Mouse (Mus musculus): ENCODE results near the gene Map7d2.

Map7d2 gene

DNA sequence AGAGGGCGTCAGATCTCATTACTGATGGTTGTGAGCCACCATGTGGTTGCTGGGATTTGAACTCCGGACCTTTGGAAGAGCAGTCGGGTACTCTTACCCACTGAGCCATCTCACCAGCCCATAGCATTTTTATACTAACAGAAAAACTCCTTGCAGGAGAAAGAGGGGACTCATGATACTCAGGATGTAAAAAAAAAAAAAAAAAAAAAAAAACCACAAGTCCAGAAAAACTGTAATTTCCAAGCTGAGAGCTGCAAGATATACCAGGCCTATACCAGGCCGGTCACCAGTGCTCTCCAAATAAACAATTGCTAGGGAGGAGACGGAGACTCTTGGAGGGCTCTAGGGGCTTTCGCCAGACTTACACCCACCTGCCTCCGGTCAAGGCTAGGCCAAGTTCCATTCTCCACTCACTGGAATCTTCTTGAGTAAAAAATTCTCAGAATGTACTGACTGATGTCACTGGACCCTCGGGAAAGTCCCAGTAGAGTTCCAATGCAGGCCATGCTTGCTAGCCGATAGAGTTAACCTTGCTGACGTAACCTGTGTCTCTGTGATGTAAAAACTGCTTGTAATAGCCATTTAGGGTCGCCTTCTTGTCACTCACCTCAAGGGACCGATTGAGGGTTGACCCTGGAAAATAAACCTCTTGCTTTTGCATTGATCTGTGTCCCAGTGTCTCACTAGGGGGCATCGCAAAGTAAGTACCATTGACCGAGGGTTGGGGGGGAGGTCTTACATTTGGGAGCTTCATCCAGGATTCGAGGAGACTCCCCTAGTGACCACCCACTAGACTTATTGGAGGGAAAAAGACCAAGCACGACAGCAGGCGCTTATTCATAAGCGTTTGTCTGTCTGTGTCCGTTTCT, 95.7 kb downstream of the Map7d2 start:
- no peak for DNase-seq (ENCODE audit: low spot score in 2 of 2)

DNA sequence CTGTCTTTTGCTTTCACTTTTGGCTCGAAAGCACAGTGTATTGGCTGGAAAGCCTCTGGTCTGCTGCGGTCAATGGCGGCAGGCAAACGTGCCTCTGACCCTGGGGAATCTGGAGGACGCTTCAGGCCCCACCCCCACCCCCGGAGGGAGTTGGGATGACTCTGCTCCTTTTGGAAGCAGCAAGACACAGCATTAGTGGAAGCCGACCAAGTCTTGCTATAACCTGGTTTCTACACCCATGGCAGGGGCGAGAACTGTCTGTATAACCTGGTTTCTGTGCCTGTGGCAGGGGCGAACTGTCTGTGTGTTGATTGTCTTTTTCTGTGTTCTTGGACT, 96.3 kb downstream of the Map7d2 start:
- DNase-seq (ENCODE audit: low spot score in 2 of 2): no peak

GRCm38 (mm10) chrX:159515599-159515998, 101.2 kb downstream of the Map7d2 start:
- DNase-seq (ENCODE audit: low spot score in 2 of 2): no peak

DNA sequence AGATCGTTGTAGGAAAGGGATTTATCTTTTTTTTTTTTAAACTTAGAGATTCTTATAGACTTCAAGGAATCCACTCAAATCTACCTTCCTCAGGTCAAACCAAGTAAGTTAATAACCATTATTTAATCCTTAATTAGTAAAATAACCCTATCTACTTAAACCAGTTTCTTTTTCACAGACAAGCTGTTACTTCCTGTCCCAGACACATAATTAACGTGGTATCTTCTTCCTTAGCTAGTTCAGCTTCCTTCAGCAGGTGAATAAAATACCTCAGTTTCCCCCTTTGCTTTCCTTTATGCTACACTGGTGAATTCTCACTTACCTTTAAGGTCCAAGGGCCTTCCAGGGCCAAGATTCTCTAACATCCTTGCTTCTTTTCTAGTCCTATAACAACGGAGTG, 107.4 kb downstream of the Map7d2 start:
- no peak for DNase-seq (ENCODE audit: low spot score in 2 of 2)

- no peak for DNase-seq (ENCODE audit: low spot score in 2 of 2)
Observed at GRCm38 (mm10) chrX:159522651-159523050, 108.3 kb downstream of the Map7d2 start.

- DNase-seq (ENCODE audit: low spot score in 2 of 2): no peak
Observed at GRCm38 (mm10) chrX:159526388-159526787, 112.0 kb downstream of the Map7d2 start, which contains the start of gene Bclaf3. Gene Bclaf3, plus strand, starts transcription at chrX:159526688.

- peak; percentile 93 to 98 for DNase-seq (ENCODE audit: low spot score in 2 of 2)
Observed at GRCm38 (mm10) chrX:159532427-159532810, 118.0 kb downstream of the Map7d2 start.

- DNase-seq (ENCODE audit: low spot score in 2 of 2): peak in 1 of 2 experiments; percentile 17
Observed at GRCm38 (mm10) chrX:159532811-159533462, 118.6 kb downstream of the Map7d2 start.

DNA sequence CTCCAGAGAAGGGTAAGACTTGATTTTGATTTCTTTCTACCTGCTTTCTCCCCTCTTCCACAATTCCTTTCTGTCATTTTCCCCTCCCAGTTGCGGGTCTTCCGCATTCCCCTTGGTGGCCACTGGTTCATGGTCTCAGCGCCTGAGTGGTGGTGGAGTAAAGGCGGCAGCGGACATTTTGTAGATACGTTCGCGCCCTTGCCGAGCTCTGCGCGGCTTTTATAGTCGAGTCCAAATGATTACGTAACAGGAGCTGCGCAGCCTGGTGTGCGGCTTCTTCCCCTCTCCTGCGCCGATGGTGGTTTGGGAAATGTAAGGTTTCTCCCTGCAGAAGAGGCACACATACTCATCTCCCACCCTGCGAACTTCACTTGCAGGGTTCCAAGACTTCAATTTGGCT, 127.6 kb downstream of the Map7d2 start:
- no peak for DNase-seq (ENCODE audit: low spot score in 2 of 2)

- DNase-seq (ENCODE audit: low spot score in 2 of 2): no peak
Observed at GRCm38 (mm10) chrX:159547093-159547492, 132.7 kb downstream of the Map7d2 start.

Data from urinary bladder, postnatal 4 days (tissue).